Mouse (Mus musculus) G1E (cell line): ENCODE measurements at regions not wholly inside any gene's neighbourhood (a gene's known extent, or its start where the extent isn't known, plus 50 kb on each side); places are given as distances from the start of the nearest gene placed in this dataset.

Source experiments
- CTCF ChIP-seq: IDR thresholded peaks from 2 replicates; pipeline ENCODE4 v1.5.1; 2012; ENCODE audit warnings: low read depth, low read length, inconsistent platforms, mixed read lengths
- GATA1 ChIP-seq: IDR thresholded peaks from 2 replicates; pipeline ENCODE4 v1.6.1; 2012; ENCODE audit warnings: borderline replicate concordance, low read length, inconsistent platforms, mixed read lengths
- GATA2 ChIP-seq: IDR thresholded peaks from 2 replicates; pipeline ENCODE4 v1.6.1; 2012; ENCODE audit warnings: low read depth, low read length, inconsistent platforms, borderline replicate concordance
- POLR2AphosphoS5 ChIP-seq: IDR thresholded peaks from 2 replicates; pipeline ENCODE4 v1.6.1; 2012; ENCODE audit warnings: low read depth, low read length, inconsistent platforms; ENCODE audit not compliant: insufficient replicate concordance
- TAL1 ChIP-seq: conservative IDR thresholded peaks from 2 replicates; pipeline ENCODE4 v1.6.1; 2012; ENCODE audit warnings: low read depth, low read length, inconsistent platforms, mixed read lengths

GRCm38 (mm10) chr12:97977633-97978032 lies 281.6 kb downstream of the Galc start:
- TF ChIP-seq CTCF (no peak), GATA1 (no peak), TAL1 (no peak), POLR2AphosphoS5 (no peak), GATA2 (no peak)
